10 mouse cellular contexts compared by ENCODE assay signal in the genomic region with DNA sequence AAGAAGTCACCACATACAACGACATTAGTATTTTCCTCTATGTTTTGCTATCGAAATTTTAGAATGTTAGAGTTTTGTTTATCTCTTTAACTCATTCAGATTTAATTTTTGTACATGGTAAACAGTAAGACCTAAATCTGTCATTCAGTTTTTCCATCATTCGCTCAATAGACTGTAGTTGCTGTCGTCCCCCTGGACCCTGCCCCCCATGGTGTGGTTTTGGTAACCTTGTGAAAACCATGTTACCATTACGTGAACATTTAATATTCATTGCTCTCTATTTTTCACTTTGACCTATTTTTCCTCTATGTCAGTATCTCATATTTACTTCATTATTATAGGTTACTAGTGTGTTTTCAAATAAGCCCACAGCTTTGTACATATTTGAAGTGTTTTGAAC. TPM values are rescaled to one million over a fixed set of nuclear protein-coding genes. Genes with fewer than 3 reads are reported as not detected.
DNase-seq lines count a peak whose midpoint lies in the region; ATAC-seq and TF ChIP-seq lines count a peak whose summit lies in the region.
"Had no signal": no experiment of that assay in that cellular context is flagged by ENCODE, and none has a peak within 500 bp of the region (broad histone marks: within the 10 kb centered on the region; RNA-seq: fewer than 3 reads in every experiment).

No protein-coding gene starts in this region.

- no peaks in the 10 kb centered on the region for H3K36me3 ChIP-seq in liver, embryonic 11.5 days (ENCODE audit: control insufficient read depth, insufficient read depth, low read length)
- H3K36me3 ChIP-seq in embryonic facial prominence, embryonic 13.5 days: no peaks in the 10 kb centered on the region
- no peaks in the 10 kb centered on the region for H3K36me3 ChIP-seq in intestine, embryonic 14.5 days (ENCODE audit: control insufficient read depth, insufficient read depth, low read length)
- no peaks in the 10 kb centered on the region for H3K36me3 ChIP-seq in myocyte (ENCODE audit: control insufficient read depth, insufficient read depth)

- no peaks in the 10 kb centered on the region for H3K79me2 ChIP-seq in myocyte (ENCODE audit: control insufficient read depth, insufficient read depth)

- H3K27me3 ChIP-seq in liver, embryonic 11.5 days (replicated peaks; ENCODE audit: control insufficient read depth, insufficient read depth, low read length): no peaks in the 10 kb centered on the region
- no peaks in the 10 kb centered on the region for H3K27me3 ChIP-seq in embryonic facial prominence, embryonic 13.5 days
- no peaks in the 10 kb centered on the region for H3K27me3 ChIP-seq in intestine, embryonic 14.5 days (replicated peaks; ENCODE audit: control insufficient read depth, insufficient read depth, low read length)
- H3K27me3 ChIP-seq in myocyte (ENCODE audit: control insufficient read depth, insufficient read depth, insufficient read length): no peaks in the 10 kb centered on the region

- no peak overlapping the region for H3ac ChIP-seq in myocyte (ENCODE audit: control insufficient read depth, insufficient read length)

- DNase-seq in liver, embryonic 11.5 days (ENCODE audit: low spot score): no peak
- no peak for DNase-seq in liver
- DNase-seq in intestine, embryonic 14.5 days (ENCODE audit: low spot score): no peak
- DNase-seq in embryo, embryonic 11 days: no peak
- DNase-seq in gastrocnemius, postnatal 4 days (ENCODE audit: low spot score in 2 of 2): no peak

- H3K9me3 ChIP-seq in liver, embryonic 11.5 days (ENCODE audit: control insufficient read depth, low read length): no peaks in the 10 kb centered on the region
- no peaks in the 10 kb centered on the region for H3K9me3 ChIP-seq in embryonic facial prominence, embryonic 13.5 days
- H3K9me3 ChIP-seq in intestine, embryonic 14.5 days (ENCODE audit: control insufficient read depth, low read length): no peaks in the 10 kb centered on the region

- ATAC-seq in liver, embryonic 11.5 days (replicated peaks; ENCODE audit: low FRiP score): no peak
- ATAC-seq in embryonic facial prominence, embryonic 13.5 days (ENCODE audit: insufficient number of reproducible peaks, insufficient read depth, low FRiP score, low TSS enrichment, low read depth): no peak
- ATAC-seq in intestine, embryonic 14.5 days (replicated peaks; ENCODE audit: low FRiP score, low TSS enrichment, low read depth): no peak
- ATAC-seq in frontal cortex, adult (ENCODE audit: low TSS enrichment): no peak

- no peak overlapping the region for H3K27ac ChIP-seq in liver, embryonic 11.5 days (ENCODE audit: low read depth, low read length)
- H3K27ac ChIP-seq in embryonic facial prominence, embryonic 13.5 days: peak overlapping the region; percentile 16; the same call in 1 of the 2 replicates
- H3K27ac ChIP-seq in intestine, embryonic 14.5 days (ENCODE audit: low read depth): no peak overlapping the region

- peak overlapping the region; percentile 59 for H3K4me3 ChIP-seq in liver, embryonic 11.5 days (ENCODE audit: low read depth, low read length)
- peak overlapping the region; percentile 59 for H3K4me3 ChIP-seq in embryonic facial prominence, embryonic 13.5 days
- peak overlapping the region; percentile 45 for H3K4me3 ChIP-seq in intestine, embryonic 14.5 days (ENCODE audit: low read depth, low read length)
- H3K4me3 ChIP-seq in myocyte: peak overlapping the region; percentile 11

- H3K4me2 ChIP-seq in liver, embryonic 11.5 days: peak overlapping the region; percentile 89
- peak overlapping the region; percentile 55 for H3K4me2 ChIP-seq in embryonic facial prominence, embryonic 13.5 days
- H3K4me2 ChIP-seq in intestine, embryonic 14.5 days (ENCODE audit: low read length): peak overlapping the region; percentile 48
- H3K4me2 ChIP-seq in myocyte (ENCODE audit: low read depth): peak overlapping the region; percentile 69

- H3K9ac ChIP-seq in liver, embryonic 11.5 days (ENCODE audit: low read depth, low read length): no peak overlapping the region
- H3K9ac ChIP-seq in embryonic facial prominence, embryonic 13.5 days: peak overlapping the region; percentile 61
- peak overlapping the region; percentile 38; the same call in 1 of the 2 replicates for H3K9ac ChIP-seq in intestine, embryonic 14.5 days (ENCODE audit: low read length)

- no peak for TF ChIP-seq POLR2A in myocyte (IDR thresholded peaks at IDR 0.05; ENCODE audit: insufficient read length, low read depth)

- 19% methylated on average over 5 of the region's 5 CpGs for WGBS in liver, embryonic 11.5 days
- WGBS in embryonic facial prominence, embryonic 13.5 days: 19% methylated on average over 5 of the region's 5 CpGs
- WGBS in intestine, embryonic 14.5 days: 22% methylated on average over 5 of the region's 5 CpGs

- H3K4me1 ChIP-seq in liver, embryonic 11.5 days (replicated peaks; ENCODE audit: control insufficient read depth, insufficient read depth, low read length): peaks cover 3% of the 10 kb centered on the region
- H3K4me1 ChIP-seq in embryonic facial prominence, embryonic 13.5 days: peaks cover 11% of the 10 kb centered on the region
- H3K4me1 ChIP-seq in intestine, embryonic 14.5 days (replicated peaks; ENCODE audit: control insufficient read depth, insufficient read depth, low read length): no peaks in the 10 kb centered on the region

TF ChIP-seq in myocyte, 11 proteins besides CTCF, POLR2A, EP300 and RAD21:
- no peak for TF ChIP-seq POLR2AphosphoS2 (IDR thresholded peaks at IDR 0.05; ENCODE audit: insufficient read length, low read depth)
- TF ChIP-seq TCF3 (IDR thresholded peaks at IDR 0.05; ENCODE audit: insufficient read length, low read depth): no peak
- no peak for TF ChIP-seq TCF12 (IDR thresholded peaks at IDR 0.05; ENCODE audit: insufficient read depth, poor library complexity, severe bottlenecking)
- no peak for TF ChIP-seq CEBPB (IDR thresholded peaks at IDR 0.05; ENCODE audit: insufficient read depth, poor library complexity, severe bottlenecking)
- TF ChIP-seq E2F4 (IDR thresholded peaks at IDR 0.05; ENCODE audit: insufficient read depth): no peak
- TF ChIP-seq REST (IDR thresholded peaks at IDR 0.05; ENCODE audit: insufficient read depth, insufficient read length): no peak
- no peak for TF ChIP-seq SRF (IDR thresholded peaks at IDR 0.05; ENCODE audit: control insufficient read depth, insufficient read length, low read depth)
- no peak for TF ChIP-seq MYOG (IDR thresholded peaks at IDR 0.05; ENCODE audit: control insufficient read depth in 1 of 3, insufficient read depth in 1 of 3, insufficient read length in 2 of 3, low read depth in 2 of 3)
- TF ChIP-seq MYOD1 (IDR thresholded peaks at IDR 0.05; ENCODE audit: control insufficient read depth in 1 of 3, insufficient read length in 2 of 3, low read depth in 2 of 3): no peak
- TF ChIP-seq MAX (IDR thresholded peaks at IDR 0.05; ENCODE audit: low read depth): no peak
- TF ChIP-seq USF1 (IDR thresholded peaks at IDR 0.05; ENCODE audit: low read depth): no peak

RNA-seq across cellular contexts. Expression of gene Klrb1c, which starts 24.4 kb away (rescaled TPM):
- polyA plus RNA-seq in liver, embryonic 11.5 days (2014; fragmentation: Nextera tagmentation; extraction: Ambion mirVana): not detected in 2 replicates
- polyA plus RNA-seq in embryonic facial prominence, embryonic 13.5 days (2015; fragmentation: Nextera tagmentation; extraction: Ambion mirVana): 0.10 TPM in 1 of 2 replicates, not detected in the other
- 0.20 and 0.26 TPM in 2 replicates for polyA plus RNA-seq in intestine, embryonic 14.5 days (2014; fragmentation: Nextera tagmentation; extraction: Ambion mirVana)
- polyA plus RNA-seq in myocyte (2012; fragmentation: generic; extraction: Trizol): not detected
- total RNA-seq in gastrocnemius, postnatal 4 days (2021): under 1 TPM; 0.15 to 0.16 TPM

RNA-seq across cellular contexts. Expression of gene Klrb1, which starts 41.7 kb away (rescaled TPM):
- not detected in 2 replicates for polyA plus RNA-seq in liver, embryonic 11.5 days (2014; fragmentation: Nextera tagmentation; extraction: Ambion mirVana)
- polyA plus RNA-seq in embryonic facial prominence, embryonic 13.5 days (2015; fragmentation: Nextera tagmentation; extraction: Ambion mirVana): not detected in 2 replicates
- not detected in 2 replicates for polyA plus RNA-seq in intestine, embryonic 14.5 days (2014; fragmentation: Nextera tagmentation; extraction: Ambion mirVana)
- polyA plus RNA-seq in myocyte (2012; fragmentation: generic; extraction: Trizol): not detected
- total RNA-seq in gastrocnemius, postnatal 4 days (2021): not detected
- total RNA-seq: adrenal gland, postnatal 10 days; hematopoietic stem cell, adult 5-6 weeks had no signal
